Mouse (Mus musculus): ENCODE results near the gene Hectd4.

The Hectd4 gene

GRCm38 (mm10) chr5:121233726-121234125 is 13.7 kb downstream of the Hectd4 start:
- in situ Hi-C loops (cut with MseI, MboI): no loop called here

- in situ Hi-C loops (cut with MseI, MboI): no loop called here
These were observed 16.2 kb downstream of the Hectd4 start for GRCm38 (mm10) chr5:121236171-121236570.

- in situ Hi-C loops (cut with MseI, MboI): no loop called here
These were observed 18.2 kb downstream of the Hectd4 start for GRCm38 (mm10) chr5:121238208-121238607.

- in situ Hi-C loops (cut with MseI, MboI): no loop called here
These were observed 19.8 kb downstream of the Hectd4 start for GRCm38 (mm10) chr5:121239846-121240245.

- in situ Hi-C loops (cut with MseI, MboI): no loop called here
These were observed 21.2 kb downstream of the Hectd4 start for GRCm38 (mm10) chr5:121241182-121241581.

GRCm38 (mm10) chr5:121242261-121242660 is 22.2 kb downstream of the Hectd4 start:
- in situ Hi-C loops (cut with MseI, MboI): no loop called here

- in situ Hi-C loops (cut with MseI, MboI): no loop called here
These were observed 22.7 kb downstream of the Hectd4 start for GRCm38 (mm10) chr5:121242701-121243100.

- in situ Hi-C loops (cut with MseI, MboI): no loop called here
These were observed 23.8 kb downstream of the Hectd4 start for GRCm38 (mm10) chr5:121243676-121244364.

GRCm38 (mm10) chr5:121244365-121244731 is 24.3 kb downstream of the Hectd4 start:
- in situ Hi-C loops (cut with MseI, MboI): no loop called here

- in situ Hi-C loops (cut with MseI, MboI): no loop called here
These were observed 25.2 kb downstream of the Hectd4 start for GRCm38 (mm10) chr5:121245201-121245600.

- in situ Hi-C loops (cut with MseI, MboI): no loop called here
These were observed 28.9 kb downstream of the Hectd4 start for GRCm38 (mm10) chr5:121248766-121249394.

GRCm38 (mm10) chr5:121249693-121250092 is 29.7 kb downstream of the Hectd4 start:
- in situ Hi-C loops (cut with MseI, MboI): no loop called here

GRCm38 (mm10) chr5:121251813-121252212 is 31.8 kb downstream of the Hectd4 start:
- in situ Hi-C loops (cut with MseI, MboI): no loop called here

- in situ Hi-C loops (cut with MseI, MboI): no loop called here
These were observed 33.9 kb downstream of the Hectd4 start for GRCm38 (mm10) chr5:121253816-121254497.

GRCm38 (mm10) chr5:121254977-121255376 is 35.0 kb downstream of the Hectd4 start:
- in situ Hi-C loops (cut with MseI, MboI): no loop called here

GRCm38 (mm10) chr5:121261806-121262205 is 41.8 kb downstream of the Hectd4 start:
- in situ Hi-C loops (cut with MseI, MboI): no loop called here

- in situ Hi-C loops (cut with MseI, MboI): no loop called here
These were observed 42.4 kb downstream of the Hectd4 start for GRCm38 (mm10) chr5:121262415-121262814.

- in situ Hi-C loops (cut with MseI, MboI): no loop called here
These were observed 44.6 kb downstream of the Hectd4 start for GRCm38 (mm10) chr5:121264593-121264992.

GRCm38 (mm10) chr5:121266741-121267382 is 46.8 kb downstream of the Hectd4 start:
- in situ Hi-C loops (cut with MseI, MboI): no loop called here

GRCm38 (mm10) chr5:121271046-121271445 is 51.0 kb downstream of the Hectd4 start:
- in situ Hi-C loops (cut with MseI, MboI): no loop called here

- in situ Hi-C loops (cut with MseI, MboI): no loop called here
These were observed 56.8 kb downstream of the Hectd4 start for GRCm38 (mm10) chr5:121276808-121277207.

- in situ Hi-C loops (cut with MseI, MboI): no loop called here
These were observed 60.4 kb downstream of the Hectd4 start for GRCm38 (mm10) chr5:121280456-121280855.
